Mouse (Mus musculus): ENCODE measurements around the gene Olfr9.
"Not testable (repeated sequence)": the region's sequence is repeated elsewhere in the genome, so short reads cannot be mapped to it uniquely, and the experiment has no call there.

Gene Olfr9

DNA sequence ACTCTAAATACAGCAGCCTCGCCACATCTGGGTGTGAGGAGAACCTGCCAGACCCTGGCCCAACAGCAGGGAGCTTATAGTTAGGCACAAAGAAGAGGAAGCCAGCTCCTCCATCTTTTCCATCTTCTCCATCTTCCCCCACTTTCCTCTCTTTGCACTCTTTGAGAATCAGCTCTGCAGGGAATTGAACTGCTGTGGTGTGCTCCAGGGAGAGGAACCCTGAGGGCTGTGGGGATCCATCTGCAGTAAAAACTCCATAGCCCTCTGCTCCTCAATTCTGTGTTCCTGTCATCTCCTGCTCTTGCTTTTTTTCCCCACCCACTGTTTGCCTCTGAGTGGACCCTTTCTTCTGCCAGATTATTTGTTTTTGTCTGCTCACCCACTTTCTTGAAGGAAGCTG lies at the start of gene Olfr9:
Gene Olfr9, plus strand, starts transcription at position 301 of the 400 bp plus-strand sequence.
- DNase-seq: not testable (repeated sequence)

- no peak for DNase-seq
Observed at GRCm38 (mm10) chr10:128940475-128941061, 48.7 kb upstream of the Olfr9 start.

DNA sequence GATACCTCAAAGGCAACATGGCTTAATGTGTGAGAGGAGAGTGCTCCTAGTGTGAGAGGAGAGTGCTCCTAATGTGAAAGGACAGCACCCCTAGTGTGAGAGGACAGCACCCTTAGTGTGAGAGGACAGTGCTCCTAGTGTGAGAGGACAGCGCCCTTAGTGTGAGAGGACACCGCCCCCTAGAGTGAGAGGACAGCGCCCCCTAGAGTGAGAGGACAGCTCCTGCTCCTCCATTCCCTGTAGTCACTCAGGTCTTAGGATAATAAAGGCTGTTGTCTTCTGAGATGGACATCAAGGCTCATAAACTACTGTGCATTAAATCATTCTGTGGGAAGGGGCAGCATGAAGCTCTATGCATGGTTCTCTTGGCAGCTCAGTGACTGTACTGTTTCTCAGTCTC lies 43.6 kb upstream of the Olfr9 start:
- DNase-seq: peak; percentile 48 to 78

DNA sequence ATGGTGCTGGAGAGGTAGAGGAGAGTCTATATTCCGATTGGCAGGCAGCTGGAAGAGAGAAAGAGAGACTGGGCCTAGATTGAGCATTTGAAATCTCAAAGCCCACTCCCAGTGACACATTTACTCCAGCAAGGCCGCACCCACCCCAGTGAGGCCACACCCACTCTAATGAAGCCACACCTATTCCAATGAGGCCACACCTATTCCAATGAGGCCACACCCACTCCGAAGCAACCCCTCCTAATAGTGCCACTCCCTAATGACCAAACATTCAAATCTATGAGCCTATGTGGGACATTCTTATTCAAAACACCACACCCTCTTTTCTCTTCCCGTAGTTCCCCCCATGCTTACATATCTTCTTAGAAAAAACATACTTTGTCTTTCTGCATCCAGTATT lies 41.7 kb upstream of the Olfr9 start:
- no peak for DNase-seq

GRCm38 (mm10) chr10:128950208-128950887 lies 38.9 kb upstream of the Olfr9 start:
- DNase-seq: no peak

GRCm38 (mm10) chr10:128958340-128958739 lies 30.9 kb upstream of the Olfr9 start:
- no peak for DNase-seq

DNA sequence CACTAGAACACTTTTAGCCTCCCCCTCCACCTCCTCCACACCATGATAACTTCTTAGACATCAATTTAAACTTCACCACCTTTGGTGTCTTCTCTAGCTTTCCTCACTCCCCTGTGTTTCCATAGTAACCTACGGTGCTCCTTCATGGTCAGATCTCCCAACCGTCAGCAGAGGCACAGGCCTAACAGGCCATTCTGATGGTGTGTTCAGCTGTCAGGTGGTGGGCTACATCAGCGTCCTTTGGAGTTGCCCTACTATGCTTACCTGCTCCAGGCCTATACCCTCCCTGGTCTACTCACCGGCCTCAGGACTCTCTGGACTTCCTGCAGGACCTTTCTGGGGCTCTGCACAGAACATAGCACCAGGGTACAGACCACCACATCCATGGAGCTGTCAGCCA lies 29.1 kb upstream of the Olfr9 start:
- no peak for DNase-seq

GRCm38 (mm10) chr10:128960590-128961584 lies 28.3 kb upstream of the Olfr9 start, which contains the start of gene Mettl7b:
Gene Mettl7b (minus strand): TSS chr10:128960988.
- DNase-seq: no peak

DNA sequence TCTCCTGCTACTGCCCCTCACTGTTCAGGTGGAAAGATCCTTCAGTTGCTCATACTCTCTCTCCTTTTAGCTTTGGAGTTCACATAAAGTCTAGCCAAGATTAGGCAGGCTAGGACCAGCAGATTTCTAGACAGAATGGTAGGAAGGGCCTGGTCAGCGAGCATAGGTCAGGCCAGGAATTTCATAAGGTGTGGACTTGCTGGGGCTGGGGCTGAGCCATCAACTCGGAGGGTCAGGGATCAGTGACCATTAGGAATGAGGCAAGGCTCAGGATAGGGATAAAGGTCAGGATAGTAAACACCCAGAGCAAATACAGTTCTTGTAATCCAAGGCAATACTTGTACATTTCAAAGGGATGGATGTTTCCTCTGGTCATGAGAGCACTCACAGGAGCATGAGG lies 24.3 kb upstream of the Olfr9 start:
- no peak for DNase-seq

GRCm38 (mm10) chr10:128965871-128966270 lies 23.4 kb upstream of the Olfr9 start:
- no peak for DNase-seq

- no peak for DNase-seq
Observed at GRCm38 (mm10) chr10:128968341-128968749, 20.9 kb upstream of the Olfr9 start.

DNA sequence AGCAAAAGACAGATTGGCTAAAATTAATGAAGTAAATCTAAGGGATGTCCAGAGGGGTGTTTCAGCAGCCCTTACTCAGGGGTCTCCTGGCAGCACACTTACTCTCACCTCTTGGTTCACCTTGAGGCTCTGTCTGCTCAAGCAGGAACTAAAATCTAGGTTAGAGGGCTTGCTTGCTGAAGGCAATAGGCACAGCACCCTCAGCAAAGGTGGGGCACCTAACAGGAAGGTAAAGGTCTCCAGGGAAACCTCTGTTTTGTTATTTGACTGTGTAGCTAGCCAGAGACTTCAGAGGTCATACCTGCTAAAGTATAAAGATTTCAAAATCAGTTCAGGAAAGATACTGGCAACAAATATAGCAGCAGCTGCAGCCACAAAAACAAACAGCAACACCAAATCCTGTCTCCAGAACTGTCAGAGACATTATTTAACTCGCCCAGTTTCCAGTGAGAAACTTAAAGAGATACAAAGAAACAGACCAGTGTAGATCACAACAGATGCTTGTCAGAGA lies 18.4 kb upstream of the Olfr9 start:
- DNase-seq: no peak

- DNase-seq: no peak
Observed at GRCm38 (mm10) chr10:128972841-128973240, 16.4 kb upstream of the Olfr9 start.

- DNase-seq: no peak
Observed at GRCm38 (mm10) chr10:128976395-128976794, 12.8 kb upstream of the Olfr9 start.

GRCm38 (mm10) chr10:128977522-128978114 lies 11.6 kb upstream of the Olfr9 start:
- peak; percentile 74 to 77 for DNase-seq

DNA sequence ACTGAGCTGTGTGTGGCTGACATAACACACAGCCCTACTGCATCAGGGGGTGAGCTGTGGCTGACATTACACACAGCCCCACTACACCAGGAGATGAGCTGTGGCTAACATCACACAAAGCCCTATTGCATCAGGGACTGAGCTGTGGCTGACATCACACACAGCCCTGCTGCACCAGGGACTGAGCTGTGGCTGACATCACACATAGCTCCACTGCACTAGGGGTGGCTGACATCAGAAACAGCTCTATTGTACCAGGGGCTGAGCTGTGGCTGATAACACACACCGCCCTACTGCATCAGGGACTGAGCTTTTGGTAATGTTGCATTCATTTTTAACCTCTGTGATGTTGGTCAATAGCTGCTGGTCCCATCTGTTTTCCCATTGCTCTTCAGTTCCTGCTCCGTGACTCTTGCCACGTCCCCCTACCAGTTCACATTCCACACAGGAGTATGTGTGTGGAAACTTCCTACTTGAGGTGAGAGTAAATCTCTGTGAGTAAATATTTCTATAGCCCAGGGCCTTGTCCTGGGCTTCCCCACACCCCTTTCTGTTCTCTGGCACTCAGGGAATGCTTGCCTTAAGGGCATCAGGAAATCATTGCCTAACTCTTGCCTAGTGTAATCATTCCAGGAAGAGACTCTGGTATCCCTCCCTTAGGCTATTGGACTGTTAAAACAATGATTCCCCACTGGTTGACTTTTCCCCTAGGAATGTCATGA lies 8.4 kb upstream of the Olfr9 start:
- DNase-seq: no peak

DNA sequence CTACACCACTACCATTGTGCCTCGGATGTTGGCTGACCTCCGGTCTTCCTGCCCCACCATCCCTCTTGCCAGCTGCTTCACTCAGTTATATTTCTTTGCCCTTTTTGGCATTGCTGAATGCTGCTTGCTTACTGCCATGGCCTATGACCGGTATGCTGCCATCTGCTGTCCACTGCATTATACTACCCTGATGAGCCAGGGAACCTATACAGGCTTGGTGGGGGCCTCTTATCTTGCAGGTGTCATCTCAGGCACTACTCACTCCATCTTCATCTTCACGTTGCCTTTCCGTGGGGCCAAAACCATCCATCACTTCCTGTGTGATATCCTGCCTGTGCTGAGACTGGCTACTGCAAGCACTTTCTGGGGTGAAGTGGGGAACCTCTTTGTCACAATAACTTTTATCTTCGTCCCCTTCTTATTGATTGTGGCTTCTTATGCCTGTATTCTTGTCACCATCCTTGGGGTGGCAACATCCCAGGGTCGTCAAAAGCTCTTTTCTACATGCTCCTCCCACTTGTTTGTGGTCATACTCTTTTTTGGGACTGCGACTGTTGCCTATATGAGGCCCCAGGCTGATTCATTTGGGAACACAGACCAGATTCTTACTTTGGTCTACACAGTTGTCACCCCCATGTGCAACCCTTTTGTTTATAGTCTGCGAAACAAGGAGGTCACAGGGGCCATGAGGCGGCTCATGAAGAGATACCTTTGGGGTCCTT lies 1.1 kb downstream of the Olfr9 start:
- not testable (repeated sequence) for DNase-seq

- DNase-seq: no peak
Observed at GRCm38 (mm10) chr10:128990994-128991393, 1.8 kb downstream of the Olfr9 start.

- no peak for DNase-seq
Observed at GRCm38 (mm10) chr10:128995796-128996195, 6.6 kb downstream of the Olfr9 start.

DNA sequence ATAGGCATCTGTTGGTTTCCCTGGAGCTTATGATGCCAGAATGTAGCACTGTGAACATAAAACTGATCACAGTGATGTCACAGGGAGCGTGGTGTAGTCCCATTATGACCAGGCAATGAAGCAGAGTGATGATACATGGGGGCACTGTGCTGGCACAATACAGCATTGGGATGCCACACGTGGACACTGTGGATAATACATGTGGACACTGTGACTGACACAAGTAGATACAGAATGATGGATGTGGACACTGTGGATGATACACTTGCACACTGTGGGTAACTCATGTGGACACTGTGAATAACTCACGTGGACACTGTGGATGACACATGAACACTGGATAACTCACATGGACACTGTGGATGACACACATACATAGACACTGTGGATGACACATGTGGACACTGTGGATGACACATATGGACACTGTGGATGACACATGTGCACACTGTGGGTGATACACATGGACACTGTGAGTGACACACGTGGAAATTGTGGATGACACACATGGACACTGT lies 7.4 kb downstream of the Olfr9 start:
- DNase-seq: no peak
